ENCODE assay signal across 16 mouse cellular contexts in the genomic region with DNA sequence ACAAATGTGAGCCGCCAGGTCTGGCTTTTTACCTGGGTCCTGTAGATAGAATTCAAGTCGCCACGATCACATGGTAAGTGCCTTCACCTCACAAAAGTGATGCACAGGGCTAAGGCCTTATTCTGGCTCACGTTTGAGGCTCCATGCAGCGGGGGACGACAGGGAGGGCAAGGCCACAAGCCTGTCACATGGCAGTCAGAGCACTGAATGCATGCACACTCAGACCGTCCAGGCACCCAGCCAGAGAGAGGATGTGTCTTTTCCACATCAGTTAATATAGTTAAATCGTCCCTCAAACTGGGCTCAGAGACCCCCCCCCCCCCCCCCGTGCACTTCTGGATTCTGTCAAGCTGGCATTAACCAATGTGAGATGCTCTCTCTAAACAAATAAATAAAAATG. TPM values are rescaled to one million over a fixed set of nuclear protein-coding genes. Genes with fewer than 3 reads are reported as not detected.
"Had no signal": no experiment of that assay in that cellular context is flagged by ENCODE, and none has a peak within 500 bp of the region (broad histone marks: within the 10 kb centered on the region; RNA-seq: fewer than 3 reads in every experiment).

No protein-coding gene starts in this region.

- H3K4me2 ChIP-seq: kidney, embryonic 15.5 days; limb, embryonic 13.5 days; midbrain, embryonic 11.5 days; midbrain, embryonic 15.5 days; neural tube, embryonic 13.5 days had no signal

- DNase-seq: kidney, adult 2 months; kidney, postnatal 14 days; right cerebral cortex, postnatal 14 days; thymus, postnatal 4 days had no signal

- H3K9me3 ChIP-seq: kidney, embryonic 15.5 days; limb, embryonic 13.5 days; midbrain, embryonic 15.5 days; neural tube, embryonic 13.5 days had no signal

- H3K4me3 ChIP-seq: kidney, embryonic 15.5 days; left cerebral cortex, adult 2 months; limb, embryonic 13.5 days; midbrain, embryonic 15.5 days; neural tube, embryonic 13.5 days had no signal

- H3K27ac ChIP-seq: kidney, embryonic 15.5 days; left cerebral cortex, adult 2 months; limb, embryonic 13.5 days; liver, embryonic 14.5 days; midbrain, embryonic 15.5 days; neural tube, embryonic 13.5 days; stomach, postnatal 0 days had no signal

- H3K27me3 ChIP-seq: kidney, embryonic 15.5 days; limb, embryonic 13.5 days; midbrain, embryonic 15.5 days; neural tube, embryonic 13.5 days had no signal

- H3K4me1 ChIP-seq: midbrain, embryonic 15.5 days had no signal

- H3K9ac ChIP-seq: kidney, embryonic 15.5 days; limb, embryonic 13.5 days; liver, embryonic 14.5 days; midbrain, embryonic 15.5 days; neural tube, embryonic 13.5 days had no signal

- H3K36me3 ChIP-seq: midbrain, embryonic 15.5 days had no signal

- ATAC-seq: intestine, embryonic 16.5 days; lung, postnatal 0 days; midbrain, embryonic 15.5 days had no signal

RNA-seq across cellular contexts. Expression of gene Caln1, which starts 52.9 kb away (rescaled TPM):
- total RNA-seq: megakaryocyte, adult 5-6 weeks had no signal
- polyA plus RNA-seq: liver, embryonic 14.5 days; lung, postnatal 0 days; small intestine, adult 2 months had no signal
